Mouse (Mus musculus) thymus, postnatal 10 days (tissue): ENCODE results near the gene Zcchc17.

Experiments used
- DNase-seq, 2 experiments: peaks; one replicate each; pipeline ENCODE4 v3.0.0; 2021; ENCODE audit warnings: low spot score in 2 of 2

Zcchc17 gene

GRCm38 (mm10) chr4:130318122-130318521, 41.6 kb downstream of the Zcchc17 start:
- DNase-seq, result no peak

- DNase-seq, result no peak
Observed at GRCm38 (mm10) chr4:130316691-130317090, 43.1 kb downstream of the Zcchc17 start.

GRCm38 (mm10) chr4:130315771-130316527, 43.8 kb downstream of the Zcchc17 start:
- no peak for DNase-seq

- DNase-seq, result no peak
Observed at GRCm38 (mm10) chr4:130313552-130313951, 46.2 kb downstream of the Zcchc17 start.

- no peak for DNase-seq
Observed at GRCm38 (mm10) chr4:130312526-130312925, 47.2 kb downstream of the Zcchc17 start.

GRCm38 (mm10) chr4:130309254-130309653, 50.5 kb downstream of the Zcchc17 start:
- DNase-seq, result no peak

- DNase-seq, result no peak
Observed at GRCm38 (mm10) chr4:130308231-130309081, 51.3 kb downstream of the Zcchc17 start, which contains the start of the genes Fabp3 and Gm10570. TSS of gene Fabp3 (plus strand) at chr4:130308595. TSS of gene Gm10570 (minus strand) at chr4:130308674.

- DNase-seq, result no peak
Observed at GRCm38 (mm10) chr4:130307851-130308230, 51.9 kb downstream of the Zcchc17 start.

GRCm38 (mm10) chr4:130306796-130307630, 52.7 kb downstream of the Zcchc17 start:
- DNase-seq, result no peak

- DNase-seq, result no peak
Observed at GRCm38 (mm10) chr4:130304746-130305145, 55.0 kb downstream of the Zcchc17 start.

- DNase-seq, result no peak
Observed at GRCm38 (mm10) chr4:130302285-130302870, 57.4 kb downstream of the Zcchc17 start.

- no peak for DNase-seq
Observed at GRCm38 (mm10) chr4:130299629-130300018, 60.1 kb downstream of the Zcchc17 start.

- no peak for DNase-seq
Observed at GRCm38 (mm10) chr4:130298877-130299628, 60.7 kb downstream of the Zcchc17 start.

GRCm38 (mm10) chr4:130297123-130297529, 62.6 kb downstream of the Zcchc17 start:
- DNase-seq, result no peak

- no peak for DNase-seq
Observed at GRCm38 (mm10) chr4:130296243-130296965, 63.3 kb downstream of the Zcchc17 start.

GRCm38 (mm10) chr4:130295047-130295745, 64.5 kb downstream of the Zcchc17 start:
- no peak for DNase-seq

GRCm38 (mm10) chr4:130294513-130294912, 65.2 kb downstream of the Zcchc17 start:
- no peak for DNase-seq

GRCm38 (mm10) chr4:130292271-130292670, 67.5 kb downstream of the Zcchc17 start:
- DNase-seq, result peak; percentile 18 to 68

GRCm38 (mm10) chr4:130289824-130290223, 69.9 kb downstream of the Zcchc17 start:
- DNase-seq, result no peak
